Mouse (Mus musculus) midbrain, embryonic 14.5 days (tissue): Measurements from ENCODE around the gene Cnnm3. TPM values are rescaled to one million over a fixed set of nuclear protein-coding genes. Genes with fewer than 3 reads are reported as not detected.

Experiments
- ATAC-seq: fragments of 200-750 bp; cut with Nextera tagmentation; 2 replicates; pipeline ENCODE4 v1.8.0; 2017; ENCODE audit warnings: moderate number of reproducible peaks, moderate library complexity; ENCODE audit not compliant: low FRiP score, low TSS enrichment
- DNase-seq: peaks from one replicate; pipeline ENCODE4 v3.0.0-alpha.2; 2015
- H3K27ac ChIP-seq: fragments of 300-500 bp; sonication (generic); replicated peaks from 2 replicates; pipeline ENCODE4 v1.5.1; 2014; ENCODE audit warnings: mild to moderate bottlenecking, low read depth, low read length, moderate library complexity
- H3K27me3 ChIP-seq: fragments of 300-500 bp; sonication (generic); 2 replicates; pipeline ENCODE4 v1.6.1; 2014; ENCODE audit warnings: low read length, control low read depth, mixed read lengths; ENCODE audit not compliant: control insufficient read depth, insufficient read depth
- H3K36me3 ChIP-seq: fragments of 300-500 bp; sonication (generic); 2 replicates; pipeline ENCODE4 v1.6.1; 2014; ENCODE audit warnings: low read length, control low read depth; ENCODE audit not compliant: control insufficient read depth, insufficient read depth
- H3K4me1 ChIP-seq: fragments of 300-500 bp; sonication (generic); 2 replicates; pipeline ENCODE4 v1.6.1; 2014; ENCODE audit warnings: mild to moderate bottlenecking, antibody characterized with exemption, low read length, control low read depth; ENCODE audit not compliant: control insufficient read depth, insufficient read depth
- H3K4me2 ChIP-seq: fragments of 300-500 bp; sonication (generic); 2 replicates; pipeline ENCODE4 v1.6.1; 2014; ENCODE audit warnings: mild to moderate bottlenecking, low read length, moderate library complexity
- H3K4me3 ChIP-seq: fragments of 300-500 bp; sonication (generic); replicated peaks from 2 replicates; pipeline ENCODE4 v1.5.1; 2014; ENCODE audit warnings: low read depth, low read length
- H3K9ac ChIP-seq: fragments of 300-500 bp; sonication (generic); replicated peaks from 2 replicates; pipeline ENCODE4 v1.6.1; 2014; ENCODE audit warnings: mild to moderate bottlenecking, low read length, moderate library complexity
- H3K9me3 ChIP-seq: fragments of 300-500 bp; sonication (generic); 2 replicates; pipeline ENCODE4 v1.6.1; 2016; ENCODE audit warnings: low read length, control low read depth, mixed read lengths; ENCODE audit not compliant: control insufficient read depth
- whole genome bisulfite sequencing: fragments of 180-500 bp; shearing (Covaris S2); extraction: QIAGEN DNeasy Blood & Tissue Kit; methylation state at CpG from one replicate; pipeline ENCODE4 v1.1.7; 2014; 5-methylcytosine and 5-hydroxymethylcytosine counted together
- polyA plus RNA-seq: library from polyadenylated mRNA; unstranded; fragments of >200 nt; fragmentation: Nextera tagmentation; extraction: Ambion mirVana; gene quantifications from 2 replicates; pipeline ENCODE4 v1.2.1, GENCODE M21; 2014

Cnnm3 gene
- polyA plus RNA-seq, 1 experiment from 2014 or later, result 6.5 TPM

DNA sequence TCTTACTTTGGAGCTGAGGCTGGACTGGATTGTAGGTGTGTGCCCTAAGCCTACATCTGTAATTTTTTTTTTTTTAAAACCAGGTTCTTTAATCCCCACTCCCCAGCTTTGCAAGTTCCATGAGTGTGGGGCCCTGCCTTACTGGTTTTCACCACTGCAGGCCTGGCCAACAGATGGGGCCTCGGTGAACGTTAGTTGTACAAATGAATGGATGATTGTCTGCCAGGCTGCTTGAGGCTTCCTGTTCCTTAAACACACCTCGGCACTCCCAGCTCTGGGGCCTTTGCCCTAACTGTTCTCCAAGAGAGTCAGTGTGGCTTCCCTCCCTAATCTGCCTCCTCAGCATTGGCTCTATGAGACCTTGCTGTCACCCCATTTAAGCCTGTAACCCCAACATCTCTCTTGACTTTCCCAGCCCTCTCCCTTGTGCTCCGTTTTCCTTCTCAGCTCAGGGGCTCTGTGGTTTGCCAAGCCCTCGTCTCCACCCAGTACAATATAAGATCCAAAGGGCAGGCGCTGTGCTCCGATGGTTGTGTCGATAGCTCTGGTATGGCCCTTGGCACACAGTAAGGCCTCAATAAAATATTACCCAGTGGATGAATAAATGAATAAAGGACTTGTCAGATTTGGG, 36.1 kb upstream of the Cnnm3 start:
- WGBS, result 51% methylated on average over 8 of the region's 8 CpGs
- Histone ChIP-seq H3K9ac (0 out of 2 replicates have a peak overlapping the region, but pooled peaks have one; percentile 16), H3K27ac (no peak overlapping the region), H3K4me2 (peak overlapping the region; percentile 36), H3K9me3 (no peaks in the 10 kb centered on the region), H3K36me3 (no peaks in the 10 kb centered on the region), H3K27me3 (no peaks in the 10 kb centered on the region), H3K4me1 (peaks cover 49% of the 10 kb centered on the region), H3K4me3 (peak overlapping the region; percentile 2; the same call in 1 of the 2 replicates)
- ATAC-seq, result no peak
- DNase-seq, result peak; percentile 28

GRCm38 (mm10) chr1:36476426-36476825, 35.2 kb upstream of the Cnnm3 start:
- DNase-seq (no peak), ATAC-seq (no peak)
- 86% methylated on average over 7 of the region's 7 CpGs for WGBS
- Histone ChIP-seq H3K4me1 (peaks cover 49% of the 10 kb centered on the region), H3K4me2 (no peak overlapping the region), H3K27me3 (no peaks in the 10 kb centered on the region), H3K9me3 (no peaks in the 10 kb centered on the region), H3K27ac (no peak overlapping the region), H3K9ac (no peak overlapping the region), H3K4me3 (no peak overlapping the region), H3K36me3 (no peaks in the 10 kb centered on the region)

- no peak overlapping the region for H3K4me3 ChIP-seq
- H3K4me2 ChIP-seq, result no peak overlapping the region
- DNase-seq (peak; percentile 18), ATAC-seq (no peak)
- no peaks in the 10 kb centered on the region for H3K27me3 ChIP-seq
- no peak overlapping the region for H3K9ac ChIP-seq
- peaks cover 33% of the 10 kb centered on the region for H3K4me1 ChIP-seq
- H3K27ac ChIP-seq, result no peak overlapping the region
- 44% methylated on average over 2 of the region's 2 CpGs for WGBS
- H3K9me3 ChIP-seq, result no peaks in the 10 kb centered on the region
- no peaks in the 10 kb centered on the region for H3K36me3 ChIP-seq
These were observed 33.3 kb upstream of the Cnnm3 start for GRCm38 (mm10) chr1:36478343-36478795.

DNA sequence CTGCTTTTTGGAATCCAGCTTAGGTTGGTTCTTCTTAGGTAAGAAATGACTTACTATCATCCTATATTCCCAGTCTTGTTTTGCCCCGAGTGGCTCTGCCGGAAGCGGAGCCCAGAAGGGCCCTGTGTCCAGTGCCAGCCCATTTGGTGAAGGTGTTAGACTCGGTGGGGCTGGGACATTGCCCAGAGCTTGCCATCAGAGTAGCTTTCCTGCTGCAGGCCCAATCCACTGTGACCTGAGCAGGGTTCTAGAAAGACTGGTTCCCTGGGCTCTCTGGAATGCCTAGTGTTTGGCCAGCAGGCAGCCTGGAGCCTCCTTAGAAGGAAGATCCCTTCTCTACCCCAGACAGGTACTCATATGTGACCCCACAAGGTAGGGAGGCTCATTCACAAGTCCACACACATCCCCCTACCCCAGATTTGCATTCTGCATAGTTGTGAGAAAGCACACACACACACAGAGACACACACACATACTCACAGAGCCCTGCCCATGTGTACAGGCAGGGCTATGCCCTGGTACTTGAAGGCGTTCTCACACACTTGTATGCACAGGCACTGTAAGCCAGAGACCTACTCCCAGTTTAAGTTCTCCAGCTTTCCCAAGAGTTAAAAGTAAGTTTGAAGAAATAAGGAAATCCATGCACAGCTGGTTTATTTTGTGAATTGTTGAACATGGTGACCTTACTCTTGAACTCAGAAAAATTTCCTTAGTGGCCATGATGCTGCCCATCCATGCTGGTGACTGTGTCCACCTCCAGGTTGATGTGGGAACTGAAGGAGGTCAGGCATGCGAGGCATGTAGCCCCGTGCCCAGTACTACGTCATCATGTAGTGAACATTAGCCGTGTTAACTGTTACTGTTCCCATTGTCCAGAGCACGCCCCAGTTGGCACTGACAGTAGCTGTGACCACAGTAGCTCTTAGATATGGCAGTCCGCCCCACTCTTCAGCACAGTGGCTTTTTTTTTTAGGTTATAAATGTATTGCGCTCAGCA, 31.5 kb upstream of the Cnnm3 start:
- Histone ChIP-seq H3K36me3 (no peaks in the 10 kb centered on the region), H3K9me3 (no peaks in the 10 kb centered on the region), H3K4me2 (no peak overlapping the region), H3K4me3 (no peak overlapping the region), H3K4me1 (peaks cover 15% of the 10 kb centered on the region), H3K27ac (no peak overlapping the region), H3K27me3 (no peaks in the 10 kb centered on the region), H3K9ac (no peak overlapping the region)
- 93% methylated on average over 12 of the region's 12 CpGs for WGBS
- ATAC-seq (no peak), DNase-seq (no peak)

DNA sequence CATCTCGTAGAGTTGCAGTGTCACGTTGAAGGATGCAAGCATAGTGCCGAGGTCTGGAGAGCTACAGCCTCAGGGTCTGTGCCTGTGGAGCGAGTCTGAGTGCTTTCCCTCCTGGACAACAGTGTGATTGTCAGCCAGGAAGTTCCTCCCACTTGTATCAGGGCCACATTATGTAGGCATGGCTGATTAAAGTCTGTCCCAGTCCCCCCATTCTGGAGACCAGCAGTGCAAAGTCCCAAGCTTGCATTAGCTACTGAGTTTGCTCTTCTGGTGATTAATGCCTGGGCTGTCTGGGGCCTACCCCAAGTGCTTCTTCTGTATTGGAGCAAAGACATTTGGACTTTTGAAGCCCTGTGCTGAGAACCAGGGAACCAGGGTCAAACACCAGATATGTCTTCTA, 27.8 kb upstream of the Cnnm3 start:
- H3K4me3 ChIP-seq, result no peak overlapping the region
- no peak overlapping the region for H3K4me2 ChIP-seq
- ATAC-seq, result no peak
- H3K9ac ChIP-seq, result no peak overlapping the region
- H3K9me3 ChIP-seq, result no peaks in the 10 kb centered on the region
- WGBS, result 75% methylated on average over 4 of the region's 4 CpGs
- H3K27me3 ChIP-seq, result no peaks in the 10 kb centered on the region
- H3K36me3 ChIP-seq, result no peaks in the 10 kb centered on the region
- no peak for DNase-seq
- no peak overlapping the region for H3K27ac ChIP-seq
- H3K4me1 ChIP-seq, result no peaks in the 10 kb centered on the region

DNA sequence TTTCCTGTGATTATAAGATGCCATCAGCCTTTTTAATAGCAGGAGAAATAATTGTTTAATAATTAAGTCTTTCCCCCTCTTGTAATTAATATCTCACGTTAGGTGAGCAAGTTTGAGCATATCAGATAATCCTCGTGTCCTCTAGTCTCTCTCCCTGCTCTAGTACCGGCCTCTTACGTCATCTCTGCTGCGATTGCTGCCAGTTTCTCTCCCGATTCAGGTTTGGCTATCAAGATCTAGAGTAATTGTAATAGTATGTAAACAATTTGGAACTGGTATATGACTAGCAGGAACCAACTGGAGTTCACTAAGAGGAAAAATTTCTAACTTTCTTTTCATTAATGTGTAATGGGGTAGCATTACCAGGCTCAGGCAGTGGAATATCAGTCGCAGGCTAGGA, 26.6 kb upstream of the Cnnm3 start:
- no peak overlapping the region for H3K9ac ChIP-seq
- no peak overlapping the region for H3K27ac ChIP-seq
- H3K4me2 ChIP-seq, result no peak overlapping the region
- no peak for DNase-seq
- no peak overlapping the region for H3K4me3 ChIP-seq
- no peaks in the 10 kb centered on the region for H3K27me3 ChIP-seq
- no peaks in the 10 kb centered on the region for H3K4me1 ChIP-seq
- no peaks in the 10 kb centered on the region for H3K36me3 ChIP-seq
- ATAC-seq, result no peak
- 82% methylated on average over 7 of the region's 7 CpGs for WGBS
- H3K9me3 ChIP-seq, result no peaks in the 10 kb centered on the region

DNA sequence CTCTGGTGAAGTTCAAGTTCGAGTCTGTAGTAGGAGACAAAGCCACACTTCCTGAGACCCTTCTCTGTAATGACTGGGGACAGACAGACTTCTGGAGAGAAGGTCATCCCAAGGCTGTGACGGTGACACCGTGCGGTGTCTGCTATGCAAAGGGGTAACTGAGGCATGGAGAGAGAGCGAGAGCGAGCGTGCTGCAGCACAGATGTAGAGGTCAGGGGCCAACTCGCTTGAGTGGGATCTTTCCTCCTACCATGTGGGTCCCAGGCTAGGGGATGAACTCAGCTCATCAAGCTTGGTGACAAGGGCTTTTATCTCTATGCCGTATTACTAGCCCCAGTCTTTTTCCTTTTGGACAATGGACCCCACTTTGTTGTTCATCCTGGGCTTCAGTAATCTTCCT, 24.6 kb upstream of the Cnnm3 start:
- no peak overlapping the region for H3K27ac ChIP-seq
- no peaks in the 10 kb centered on the region for H3K36me3 ChIP-seq
- WGBS, result 35% methylated on average over 9 of the region's 9 CpGs
- ATAC-seq (no peak), DNase-seq (no peak)
- no peaks in the 10 kb centered on the region for H3K27me3 ChIP-seq
- H3K4me1 ChIP-seq, result no peaks in the 10 kb centered on the region
- H3K9ac ChIP-seq, result no peak overlapping the region
- no peaks in the 10 kb centered on the region for H3K9me3 ChIP-seq
- H3K4me2 ChIP-seq, result no peak overlapping the region
- H3K4me3 ChIP-seq, result no peak overlapping the region

- H3K27me3 ChIP-seq, result no peaks in the 10 kb centered on the region
- no peak overlapping the region for H3K9ac ChIP-seq
- 63% methylated on average over 6 of the region's 6 CpGs for WGBS
- H3K4me3 ChIP-seq, result no peak overlapping the region
- no peak overlapping the region for H3K4me2 ChIP-seq
- H3K36me3 ChIP-seq, result no peaks in the 10 kb centered on the region
- no peaks in the 10 kb centered on the region for H3K9me3 ChIP-seq
- ATAC-seq, result no peak
- no peaks in the 10 kb centered on the region for H3K4me1 ChIP-seq
- no peak overlapping the region for H3K27ac ChIP-seq
- peak; percentile 17 for DNase-seq
These were observed 22.0 kb upstream of the Cnnm3 start for GRCm38 (mm10) chr1:36489661-36490060.
